Mouse (Mus musculus) natural killer cell, adult 2 months (primary cell): ENCODE results near the gene Fam221b.

ENCODE experiments used
- DNase-seq, 2 experiments: peaks; one replicate each; pipeline ENCODE4 v3.0.0; 2022; ENCODE audit warnings: low spot score in 2 of 2

Fam221b gene

GRCm38 (mm10) chr4:43668782-43669427, at the start of gene Fam221b, which contains the start of gene Tmem8b:
TSS of gene Fam221b (minus strand) at chr4:43669145.
TSS of gene Tmem8b (plus strand) at chr4:43668971.
- peak; percentile 77 to 81 for DNase-seq

- DNase-seq: no peak
Observed at GRCm38 (mm10) chr4:43713652-43714219, 44.8 kb upstream of the Fam221b start.

GRCm38 (mm10) chr4:43711821-43712220, 42.9 kb upstream of the Fam221b start:
- DNase-seq: peak; percentile 58 to 69

GRCm38 (mm10) chr4:43709869-43710268, 40.9 kb upstream of the Fam221b start, which contains the start of gene Olfr71:
TSS of gene Olfr71 (minus strand) at chr4:43710255.
- DNase-seq: no peak

- DNase-seq: no peak
Observed at GRCm38 (mm10) chr4:43705991-43706390, 37.0 kb upstream of the Fam221b start.

- no peak for DNase-seq
Observed at GRCm38 (mm10) chr4:43703851-43704250, 34.9 kb upstream of the Fam221b start.

GRCm38 (mm10) chr4:43703439-43703838, 34.5 kb upstream of the Fam221b start:
- no peak for DNase-seq

- no peak for DNase-seq
Observed at GRCm38 (mm10) chr4:43700707-43701106, 31.8 kb upstream of the Fam221b start, which contains the start of gene Olfr70. TSS of gene Olfr70 (minus strand) at chr4:43700807.

- no peak for DNase-seq
Observed at GRCm38 (mm10) chr4:43696561-43696960, 27.6 kb upstream of the Fam221b start.

GRCm38 (mm10) chr4:43695249-43695671, 26.3 kb upstream of the Fam221b start:
- no peak for DNase-seq

- no peak for DNase-seq
Observed at GRCm38 (mm10) chr4:43694439-43695248, 25.7 kb upstream of the Fam221b start.

- peak; percentile 58 to 76 for DNase-seq
Observed at GRCm38 (mm10) chr4:43693806-43694241, 24.9 kb upstream of the Fam221b start.

GRCm38 (mm10) chr4:43691026-43691425, 22.1 kb upstream of the Fam221b start:
- DNase-seq: no peak

GRCm38 (mm10) chr4:43690021-43690420, 21.1 kb upstream of the Fam221b start:
- no peak for DNase-seq

- DNase-seq: no peak
Observed at GRCm38 (mm10) chr4:43679416-43680043, 10.6 kb upstream of the Fam221b start.

GRCm38 (mm10) chr4:43678541-43678940, 9.6 kb upstream of the Fam221b start:
- no peak for DNase-seq

- DNase-seq: no peak
Observed at GRCm38 (mm10) chr4:43675608-43676007, 6.7 kb upstream of the Fam221b start.

- no peak for DNase-seq
Observed at GRCm38 (mm10) chr4:43674974-43675373, 6.0 kb upstream of the Fam221b start.

- DNase-seq: no peak
Observed at GRCm38 (mm10) chr4:43673703-43674102, 4.8 kb upstream of the Fam221b start.

GRCm38 (mm10) chr4:43672070-43672469, 3.1 kb upstream of the Fam221b start:
- peak; percentile 75 to 82 for DNase-seq

- no peak for DNase-seq
Observed at GRCm38 (mm10) chr4:43669428-43669794, 466 bp upstream of the Fam221b start.

GRCm38 (mm10) chr4:43666412-43666811, 2.5 kb downstream of the Fam221b start:
- no peak for DNase-seq
